Mouse (Mus musculus) hindbrain, embryonic 10.5 days (tissue): ENCODE data around the gene Nkx3-2. TPM values are rescaled to one million over a fixed set of nuclear protein-coding genes. Genes with fewer than 3 reads are reported as not detected.

Source experiments
- DNase-seq: peaks from one replicate; pipeline ENCODE4 v3.0.0-alpha.2; 2017; ENCODE audit warnings: low spot score
- H3K27ac ChIP-seq: fragments of 300-500 bp; sonication (generic); 2 replicates; pipeline ENCODE4 v1.5.1; 2016; ENCODE audit warnings: mild to moderate bottlenecking, moderate library complexity
- H3K27me3 ChIP-seq: fragments of 300-500 bp; sonication (generic); 2 replicates; pipeline ENCODE4 v1.6.1; 2016; ENCODE audit warnings: mild to moderate bottlenecking; ENCODE audit not compliant: poor library complexity, insufficient read depth, severe bottlenecking
- H3K36me3 ChIP-seq: fragments of 300-500 bp; sonication (generic); 2 replicates; pipeline ENCODE4 v1.6.1; 2016; ENCODE audit warnings: mild to moderate bottlenecking, moderate library complexity
- H3K4me1 ChIP-seq: fragments of 300-500 bp; sonication (generic); replicated peaks from 2 replicates; pipeline ENCODE4 v1.6.1; 2016; ENCODE audit warnings: mild to moderate bottlenecking
- H3K4me3 ChIP-seq: fragments of 300-500 bp; sonication (generic); 2 replicates; pipeline ENCODE4 v1.5.1; 2016; ENCODE audit warnings: mild to moderate bottlenecking, moderate library complexity
- H3K9me3 ChIP-seq: fragments of 300-500 bp; sonication (generic); 2 replicates; pipeline ENCODE4 v1.6.1; 2016; ENCODE audit warnings: mild to moderate bottlenecking, moderate library complexity
- WGBS: fragments of 180-500 bp; shearing (Covaris S2); methylation state at CpG from one replicate; pipeline ENCODE4 v1.1.7; 2016; 5-methylcytosine and 5-hydroxymethylcytosine counted together
- polyA plus RNA-seq: library from polyadenylated mRNA; unstranded; fragments of >200 nt; fragmentation: Nextera tagmentation; extraction: Ambion mirVana; gene quantifications from 2 replicates; pipeline ENCODE4 v1.2.1, GENCODE M21; 2016

Gene Nkx3-2
- polyA plus RNA-seq, 1 experiment from 2014 or later = 0.46 TPM

GRCm38 (mm10) chr5:41727017-41727416, 37.3 kb downstream of the Nkx3-2 start:
- 91% methylated on average over 1 of the region's 1 CpGs for WGBS
- Histone ChIP-seq H3K4me3 (no peak overlapping the region), H3K36me3 (no peaks in the 10 kb centered on the region), H3K9me3 (no peaks in the 10 kb centered on the region), H3K27ac (no peak overlapping the region), H3K27me3 (no peaks in the 10 kb centered on the region), H3K4me1 (no peaks in the 10 kb centered on the region)
- no peak for DNase-seq

- no peaks in the 10 kb centered on the region for H3K4me1 ChIP-seq
- no peak overlapping the region for H3K4me3 ChIP-seq
- H3K27me3 ChIP-seq = no peaks in the 10 kb centered on the region
- WGBS = 67% methylated on average over 6 of the region's 6 CpGs
- H3K36me3 ChIP-seq = no peaks in the 10 kb centered on the region
- no peak overlapping the region for H3K27ac ChIP-seq
- DNase-seq = no peak
- no peaks in the 10 kb centered on the region for H3K9me3 ChIP-seq
Observed at GRCm38 (mm10) chr5:41725573-41725972, 38.7 kb downstream of the Nkx3-2 start.

Other genes starting within 250 kb of the Nkx3-2 start
- gene Rab28, start 56.3 kb downstream of the Nkx3-2 start, polyA plus RNA-seq = 71.8 and 74.8 TPM in 2 replicates
- 12.4 and 16.6 TPM in 2 replicates for gene Bod1l, start 79.8 kb upstream of the Nkx3-2 start, polyA plus RNA-seq